Mouse (Mus musculus): ENCODE measurements around the gene Mpg. TPM values are rescaled to one million over a fixed set of nuclear protein-coding genes. Genes with fewer than 3 reads are reported as not detected.

The Mpg gene
- polyA plus RNA-seq, 2 experiments: 27.1 to 40.1 TPM

GRCm38 (mm10) chr11:32193156-32193555 lies 33.1 kb upstream of the Mpg start:
- H3K9me3 ChIP-seq (ENCODE audit: control insufficient read depth, low read length): no peaks in the 10 kb centered on the region
- H3K27me3 ChIP-seq (ENCODE audit: control insufficient read depth, insufficient read depth, low read length): no peaks in the 10 kb centered on the region
- no peaks in the 10 kb centered on the region for H3K4me1 ChIP-seq (ENCODE audit: control insufficient read depth, insufficient read depth, low read length)
- no peak overlapping the region for H3K4me3 ChIP-seq (replicated peaks; ENCODE audit: low read length)
- H3K27ac ChIP-seq (replicated peaks; ENCODE audit: low read depth, low read length): no peak overlapping the region
- ATAC-seq (ENCODE audit: low FRiP score, low read depth) (no peak), DNase-seq (ENCODE audit: low spot score) (no peak)
- H3K9ac ChIP-seq (ENCODE audit: low read depth, low read length, severe bottlenecking): no peak overlapping the region
- TF ChIP-seq POLR2A (IDR thresholded peaks at IDR 0.05; ENCODE audit: borderline replicate concordance, extremely low read depth, insufficient read depth, insufficient read length): no peak
- H3K4me2 ChIP-seq (replicated peaks; ENCODE audit: low read depth, low read length, severe bottlenecking): no peak overlapping the region
- H3K36me3 ChIP-seq (ENCODE audit: control insufficient read depth, insufficient read depth, low read length): no peaks in the 10 kb centered on the region
- 78% methylated on average over 10 of the region's 10 CpGs for WGBS

- Histone ChIP-seq H3K36me3 (ENCODE audit: control insufficient read depth, insufficient read depth, low read length) (no peaks in the 10 kb centered on the region), H3K9ac (ENCODE audit: low read depth, low read length, severe bottlenecking) (no peak overlapping the region), H3K27me3 (ENCODE audit: control insufficient read depth, insufficient read depth, low read length) (no peaks in the 10 kb centered on the region), H3K9me3 (ENCODE audit: control insufficient read depth, low read length) (no peaks in the 10 kb centered on the region), H3K4me1 (ENCODE audit: control insufficient read depth, insufficient read depth, low read length) (no peaks in the 10 kb centered on the region), H3K4me2 (replicated peaks; ENCODE audit: low read depth, low read length, severe bottlenecking) (no peak overlapping the region), H3K4me3 (replicated peaks; ENCODE audit: low read length) (no peak overlapping the region), H3K27ac (replicated peaks; ENCODE audit: low read depth, low read length) (no peak overlapping the region)
- TF ChIP-seq POLR2A (IDR thresholded peaks at IDR 0.05; ENCODE audit: borderline replicate concordance, extremely low read depth, insufficient read depth, insufficient read length): no peak
- no peak for ATAC-seq (ENCODE audit: low FRiP score, low read depth)
- WGBS: 75% methylated on average over 10 of the region's 10 CpGs
- no peak for DNase-seq (ENCODE audit: low spot score)
These were observed 32.2 kb upstream of the Mpg start for GRCm38 (mm10) chr11:32194086-32194485.

- no peak overlapping the region for H3K27ac ChIP-seq (replicated peaks; ENCODE audit: low read depth, low read length)
- no peak overlapping the region for H3K4me3 ChIP-seq (replicated peaks; ENCODE audit: low read length)
- H3K9ac ChIP-seq (ENCODE audit: low read depth, low read length, severe bottlenecking): no peak overlapping the region
- H3K4me2 ChIP-seq (replicated peaks; ENCODE audit: low read depth, low read length, severe bottlenecking): no peak overlapping the region
- 79% methylated on average over 5 of the region's 5 CpGs for WGBS
- ATAC-seq (ENCODE audit: low FRiP score, low read depth): no peak
- no peaks in the 10 kb centered on the region for H3K9me3 ChIP-seq (ENCODE audit: control insufficient read depth, low read length)
- no peaks in the 10 kb centered on the region for H3K36me3 ChIP-seq (ENCODE audit: control insufficient read depth, insufficient read depth, low read length)
- no peaks in the 10 kb centered on the region for H3K27me3 ChIP-seq (ENCODE audit: control insufficient read depth, insufficient read depth, low read length)
- no peaks in the 10 kb centered on the region for H3K4me1 ChIP-seq (ENCODE audit: control insufficient read depth, insufficient read depth, low read length)
- no peak for DNase-seq (ENCODE audit: low spot score)
- TF ChIP-seq POLR2A (IDR thresholded peaks at IDR 0.05; ENCODE audit: borderline replicate concordance, extremely low read depth, insufficient read depth, insufficient read length): no peak
These were observed 31.7 kb upstream of the Mpg start for GRCm38 (mm10) chr11:32194626-32195025.

GRCm38 (mm10) chr11:32195867-32196540 lies 30.3 kb upstream of the Mpg start:
- no peaks in the 10 kb centered on the region for H3K9me3 ChIP-seq (ENCODE audit: control insufficient read depth, low read length)
- WGBS: 39% methylated on average over 11 of the region's 11 CpGs
- no peaks in the 10 kb centered on the region for H3K36me3 ChIP-seq (ENCODE audit: control insufficient read depth, insufficient read depth, low read length)
- H3K4me3 ChIP-seq (replicated peaks; ENCODE audit: low read length): no peak overlapping the region
- H3K27me3 ChIP-seq (ENCODE audit: control insufficient read depth, insufficient read depth, low read length): no peaks in the 10 kb centered on the region
- TF ChIP-seq POLR2A (IDR thresholded peaks at IDR 0.05; ENCODE audit: borderline replicate concordance, extremely low read depth, insufficient read depth, insufficient read length): no peak
- no peak overlapping the region for H3K27ac ChIP-seq (replicated peaks; ENCODE audit: low read depth, low read length)
- no peak for DNase-seq (ENCODE audit: low spot score)
- no peaks in the 10 kb centered on the region for H3K4me1 ChIP-seq (ENCODE audit: control insufficient read depth, insufficient read depth, low read length)
- H3K9ac ChIP-seq (ENCODE audit: low read depth, low read length, severe bottlenecking): no peak overlapping the region
- no peak overlapping the region for H3K4me2 ChIP-seq (replicated peaks; ENCODE audit: low read depth, low read length, severe bottlenecking)
- no peak for ATAC-seq (ENCODE audit: low FRiP score, low read depth)

- ATAC-seq (ENCODE audit: low FRiP score, low read depth) (no peak), DNase-seq (ENCODE audit: low spot score) (no peak)
- Histone ChIP-seq H3K4me2 (replicated peaks; ENCODE audit: low read depth, low read length, severe bottlenecking) (no peak overlapping the region), H3K9me3 (ENCODE audit: control insufficient read depth, low read length) (no peaks in the 10 kb centered on the region), H3K27ac (replicated peaks; ENCODE audit: low read depth, low read length) (no peak overlapping the region), H3K4me3 (replicated peaks; ENCODE audit: low read length) (no peak overlapping the region), H3K36me3 (ENCODE audit: control insufficient read depth, insufficient read depth, low read length) (no peaks in the 10 kb centered on the region), H3K4me1 (ENCODE audit: control insufficient read depth, insufficient read depth, low read length) (no peaks in the 10 kb centered on the region), H3K27me3 (ENCODE audit: control insufficient read depth, insufficient read depth, low read length) (no peaks in the 10 kb centered on the region), H3K9ac (ENCODE audit: low read depth, low read length, severe bottlenecking) (no peak overlapping the region)
- TF ChIP-seq POLR2A (IDR thresholded peaks at IDR 0.05; ENCODE audit: borderline replicate concordance, extremely low read depth, insufficient read depth, insufficient read length): no peak
- 62% methylated on average over 6 of the region's 6 CpGs for WGBS
These were observed 29.6 kb upstream of the Mpg start for GRCm38 (mm10) chr11:32196727-32197126.
